Mouse (Mus musculus): ENCODE measurements around the gene Kdm4b. TPM values are rescaled to one million over a fixed set of nuclear protein-coding genes. Genes with fewer than 3 reads are reported as not detected.
A peak's percentile ranks its signal among the peaks of the same experiment; 100 is the strongest.

Gene Kdm4b
- polyA plus RNA-seq, 1 experiment from 2014 or later = 77.9 TPM

- Histone ChIP-seq H3K9me3 (no peaks in the 10 kb centered on the region), H3K4me1 (replicated peaks) (peaks cover 59% of the 10 kb centered on the region), H3K4me2 (no peak overlapping the region), H3K4me3 (no peak overlapping the region), H3K27me3 (no peaks in the 10 kb centered on the region), H3K9ac (0 out of 2 replicates have a peak overlapping the region, but pooled peaks have one; percentile 41), H3K36me3 (peaks cover 92% of the 10 kb centered on the region), H3K27ac (replicated peaks) (peak overlapping the region; percentile 86)
- peak; percentile 32; the same call in 1 of the 2 replicates for ATAC-seq (ENCODE audit: low read depth)
- 49% methylated on average over 17 of the region's 17 CpGs for WGBS
Measured at GRCm38 (mm10) chr17:56373136-56374034, 47.5 kb downstream of the Kdm4b start.

- Histone ChIP-seq H3K36me3 (peaks cover 90% of the 10 kb centered on the region), H3K9ac (0 out of 2 replicates have a peak overlapping the region, but pooled peaks have one; percentile 2), H3K4me2 (no peak overlapping the region), H3K27me3 (no peaks in the 10 kb centered on the region), H3K27ac (replicated peaks) (peak overlapping the region; percentile 86), H3K4me3 (no peak overlapping the region), H3K9me3 (no peaks in the 10 kb centered on the region), H3K4me1 (replicated peaks) (peaks cover 62% of the 10 kb centered on the region)
- 82% methylated on average over 1 of the region's 1 CpGs for WGBS
- ATAC-seq (ENCODE audit: low read depth) = no peak
Measured at GRCm38 (mm10) chr17:56374851-56375250, 49.0 kb downstream of the Kdm4b start.

- Histone ChIP-seq H3K9me3 (no peaks in the 10 kb centered on the region), H3K27me3 (no peaks in the 10 kb centered on the region), H3K4me3 (no peak overlapping the region), H3K36me3 (peaks cover 91% of the 10 kb centered on the region), H3K9ac (0 out of 2 replicates have a peak overlapping the region, but pooled peaks have one; percentile 34), H3K4me1 (replicated peaks) (peaks cover 53% of the 10 kb centered on the region), H3K4me2 (no peak overlapping the region), H3K27ac (replicated peaks) (peak overlapping the region; percentile 42; the same call in 1 of the 2 replicates)
- ATAC-seq (ENCODE audit: low read depth) = no peak
- WGBS = 65% methylated on average over 6 of the region's 6 CpGs
Measured at GRCm38 (mm10) chr17:56379281-56379834, 53.5 kb downstream of the Kdm4b start.

GRCm38 (mm10) chr17:56380286-56380685 is 54.4 kb downstream of the Kdm4b start:
- peaks cover 91% of the 10 kb centered on the region for H3K36me3 ChIP-seq
- WGBS = 48% methylated on average over 6 of the region's 6 CpGs
- no peak overlapping the region for H3K4me3 ChIP-seq
- H3K4me2 ChIP-seq = no peak overlapping the region
- peak overlapping the region; percentile 42 for H3K27ac ChIP-seq (replicated peaks)
- no peaks in the 10 kb centered on the region for H3K9me3 ChIP-seq
- peak; percentile 48; the same call in 1 of the 2 replicates for ATAC-seq (ENCODE audit: low read depth)
- H3K9ac ChIP-seq = 0 out of 2 replicates have a peak overlapping the region, but pooled peaks have one; percentile 34
- peaks cover 55% of the 10 kb centered on the region for H3K4me1 ChIP-seq (replicated peaks)
- no peaks in the 10 kb centered on the region for H3K27me3 ChIP-seq

GRCm38 (mm10) chr17:56381183-56381582 is 55.3 kb downstream of the Kdm4b start:
- ATAC-seq (ENCODE audit: low read depth) = 0 out of 2 replicates have a peak, but pooled peaks have one; percentile 9
- H3K27me3 ChIP-seq = no peaks in the 10 kb centered on the region
- no peaks in the 10 kb centered on the region for H3K9me3 ChIP-seq
- peaks cover 91% of the 10 kb centered on the region for H3K36me3 ChIP-seq
- H3K9ac ChIP-seq = no peak overlapping the region
- no peak overlapping the region for H3K4me2 ChIP-seq
- 73% methylated on average over 5 of the region's 5 CpGs for WGBS
- no peak overlapping the region for H3K4me3 ChIP-seq
- peaks cover 60% of the 10 kb centered on the region for H3K4me1 ChIP-seq (replicated peaks)
- 0 out of 2 replicates have a peak overlapping the region, but pooled peaks have one; percentile 18 for H3K27ac ChIP-seq (replicated peaks)

GRCm38 (mm10) chr17:56382997-56383396 is 57.1 kb downstream of the Kdm4b start:
- 56% methylated on average over 8 of the region's 8 CpGs for WGBS
- Histone ChIP-seq H3K27me3 (no peaks in the 10 kb centered on the region), H3K36me3 (peaks cover 91% of the 10 kb centered on the region), H3K9me3 (no peaks in the 10 kb centered on the region), H3K27ac (replicated peaks) (no peak overlapping the region), H3K9ac (no peak overlapping the region), H3K4me3 (no peak overlapping the region), H3K4me2 (no peak overlapping the region), H3K4me1 (replicated peaks) (peaks cover 60% of the 10 kb centered on the region)
- ATAC-seq (ENCODE audit: low read depth) = no peak

- peaks cover 92% of the 10 kb centered on the region for H3K36me3 ChIP-seq
- H3K9me3 ChIP-seq = no peaks in the 10 kb centered on the region
- 51% methylated on average over 6 of the region's 6 CpGs for WGBS
- ATAC-seq (ENCODE audit: low read depth) = peak; percentile 36
- H3K27me3 ChIP-seq = no peaks in the 10 kb centered on the region
- H3K27ac ChIP-seq (replicated peaks) = peak overlapping the region; percentile 40
- no peak overlapping the region for H3K9ac ChIP-seq
- no peak overlapping the region for H3K4me3 ChIP-seq
- no peak overlapping the region for H3K4me2 ChIP-seq
- H3K4me1 ChIP-seq (replicated peaks) = peaks cover 50% of the 10 kb centered on the region
Measured at GRCm38 (mm10) chr17:56384903-56385302, 59.0 kb downstream of the Kdm4b start.

- Histone ChIP-seq H3K36me3 (peaks cover 92% of the 10 kb centered on the region), H3K9me3 (no peaks in the 10 kb centered on the region), H3K27ac (replicated peaks) (no peak overlapping the region), H3K4me3 (no peak overlapping the region), H3K4me2 (no peak overlapping the region), H3K27me3 (no peaks in the 10 kb centered on the region), H3K9ac (peak overlapping the region; percentile 31; the same call in 1 of the 2 replicates), H3K4me1 (replicated peaks) (peaks cover 23% of the 10 kb centered on the region)
- ATAC-seq (ENCODE audit: low read depth) = no peak
- WGBS = 77% methylated on average over 6 of the region's 6 CpGs
Measured at GRCm38 (mm10) chr17:56387612-56388011, 61.8 kb downstream of the Kdm4b start.

GRCm38 (mm10) chr17:56393238-56393637 is 67.4 kb downstream of the Kdm4b start:
- no peak overlapping the region for H3K4me2 ChIP-seq
- no peaks in the 10 kb centered on the region for H3K4me1 ChIP-seq (replicated peaks)
- no peak overlapping the region for H3K9ac ChIP-seq
- H3K27ac ChIP-seq (replicated peaks) = no peak overlapping the region
- no peak for ATAC-seq (ENCODE audit: low read depth)
- H3K4me3 ChIP-seq = no peak overlapping the region
- H3K9me3 ChIP-seq = no peaks in the 10 kb centered on the region
- WGBS = 92% methylated on average over 6 of the region's 6 CpGs
- peaks cover 100% of the 10 kb centered on the region for H3K36me3 ChIP-seq
- no peaks in the 10 kb centered on the region for H3K27me3 ChIP-seq

GRCm38 (mm10) chr17:56393889-56394288 is 68.0 kb downstream of the Kdm4b start:
- H3K4me1 ChIP-seq (replicated peaks) = no peaks in the 10 kb centered on the region
- H3K4me2 ChIP-seq = no peak overlapping the region
- H3K36me3 ChIP-seq = peaks cover 100% of the 10 kb centered on the region
- WGBS = 95% methylated on average over 10 of the region's 10 CpGs
- no peak overlapping the region for H3K9ac ChIP-seq
- ATAC-seq (ENCODE audit: low read depth) = no peak
- H3K27ac ChIP-seq (replicated peaks) = no peak overlapping the region
- no peaks in the 10 kb centered on the region for H3K27me3 ChIP-seq
- H3K4me3 ChIP-seq = no peak overlapping the region
- no peaks in the 10 kb centered on the region for H3K9me3 ChIP-seq

- Histone ChIP-seq H3K9me3 (no peaks in the 10 kb centered on the region), H3K4me2 (no peak overlapping the region), H3K27ac (replicated peaks) (no peak overlapping the region), H3K36me3 (peaks cover 100% of the 10 kb centered on the region), H3K9ac (no peak overlapping the region), H3K4me1 (replicated peaks) (no peaks in the 10 kb centered on the region), H3K4me3 (no peak overlapping the region), H3K27me3 (no peaks in the 10 kb centered on the region)
- ATAC-seq (ENCODE audit: low read depth) = no peak
- WGBS = 98% methylated on average over 6 of the region's 6 CpGs
Measured at GRCm38 (mm10) chr17:56396051-56396450, 70.2 kb downstream of the Kdm4b start.

GRCm38 (mm10) chr17:56400221-56400620 is 74.4 kb downstream of the Kdm4b start:
- no peak overlapping the region for H3K4me3 ChIP-seq
- no peaks in the 10 kb centered on the region for H3K27me3 ChIP-seq
- no peak overlapping the region for H3K9ac ChIP-seq
- no peak overlapping the region for H3K27ac ChIP-seq (replicated peaks)
- 92% methylated on average over 3 of the region's 3 CpGs for WGBS
- H3K4me2 ChIP-seq = no peak overlapping the region
- no peaks in the 10 kb centered on the region for H3K4me1 ChIP-seq (replicated peaks)
- no peak for ATAC-seq (ENCODE audit: low read depth)
- H3K9me3 ChIP-seq = no peaks in the 10 kb centered on the region
- peaks cover 98% of the 10 kb centered on the region for H3K36me3 ChIP-seq

Data from neural tube, embryonic 13.5 days (tissue).